Mouse (Mus musculus) forebrain, embryonic 11.5 days (tissue): ENCODE measurements around the gene Trip4. TPM values are rescaled to one million over a fixed set of nuclear protein-coding genes. Genes with fewer than 3 reads are reported as not detected.

ENCODE experiments used
- ATAC-seq: fragments of 200-750 bp; cut with Nextera tagmentation; replicated peaks from 2 replicates; pipeline ENCODE4 v1.8.0; 2017; ENCODE audit warnings: moderate TSS enrichment; ENCODE audit not compliant: low FRiP score
- DNase-seq: peaks from one replicate; pipeline ENCODE4 v3.0.0-alpha.2; 2017; ENCODE audit warnings: low spot score
- H3K27ac ChIP-seq: fragments of 300-500 bp; sonication (generic); 2 replicates; pipeline ENCODE4 v1.5.1; 2014; ENCODE audit warnings: low read depth, low read length
- H3K27me3 ChIP-seq: fragments of 300-500 bp; sonication (generic); 2 replicates; pipeline ENCODE4 v1.6.1; 2014; ENCODE audit warnings: mild to moderate bottlenecking, low read length, mixed read lengths; ENCODE audit not compliant: control insufficient read depth, insufficient read depth
- H3K36me3 ChIP-seq: fragments of 300-500 bp; sonication (generic); 2 replicates; pipeline ENCODE4 v1.6.1; 2014; ENCODE audit warnings: mild to moderate bottlenecking, low read length, moderate library complexity, mixed read lengths; ENCODE audit not compliant: control insufficient read depth, insufficient read depth
- H3K4me1 ChIP-seq: fragments of 300-500 bp; sonication (generic); replicated peaks from 2 replicates; pipeline ENCODE4 v1.6.1; 2014; ENCODE audit warnings: low read length, mixed read lengths; ENCODE audit not compliant: control insufficient read depth, insufficient read depth
- H3K4me2 ChIP-seq: fragments of 300-500 bp; sonication (generic); 2 replicates; pipeline ENCODE4 v1.6.1; 2014; ENCODE audit warnings: low read depth, mild to moderate bottlenecking, low read length, moderate library complexity, mixed read lengths; ENCODE audit not compliant: severe bottlenecking
- H3K4me3 ChIP-seq: fragments of 300-500 bp; sonication (generic); 2 replicates; pipeline ENCODE4 v1.5.1; 2014; ENCODE audit warnings: low read depth, low read length
- H3K9ac ChIP-seq: fragments of 300-500 bp; sonication (generic); 2 replicates; pipeline ENCODE4 v1.6.1; 2014; ENCODE audit warnings: low read length
- H3K9me3 ChIP-seq: fragments of 300-500 bp; sonication (generic); 2 replicates; pipeline ENCODE4 v1.6.1; 2016; ENCODE audit warnings: low read length, mixed read lengths; ENCODE audit not compliant: control insufficient read depth
- WGBS: fragments of 180-500 bp; shearing (Covaris S2); extraction: QIAGEN DNeasy Blood & Tissue Kit; methylation state at CpG from one replicate; pipeline ENCODE4 v1.1.7; 2014; 5-methylcytosine and 5-hydroxymethylcytosine counted together
- polyA plus RNA-seq: library from polyadenylated mRNA; unstranded; fragments of >200 nt; fragmentation: Nextera tagmentation; extraction: Ambion mirVana; gene quantifications from 2 replicates; pipeline ENCODE4 v1.2.1, GENCODE M21; 2014

The Trip4 gene
- polyA plus RNA-seq, 1 experiment from 2014 or later, result 38.9 TPM

DNA sequence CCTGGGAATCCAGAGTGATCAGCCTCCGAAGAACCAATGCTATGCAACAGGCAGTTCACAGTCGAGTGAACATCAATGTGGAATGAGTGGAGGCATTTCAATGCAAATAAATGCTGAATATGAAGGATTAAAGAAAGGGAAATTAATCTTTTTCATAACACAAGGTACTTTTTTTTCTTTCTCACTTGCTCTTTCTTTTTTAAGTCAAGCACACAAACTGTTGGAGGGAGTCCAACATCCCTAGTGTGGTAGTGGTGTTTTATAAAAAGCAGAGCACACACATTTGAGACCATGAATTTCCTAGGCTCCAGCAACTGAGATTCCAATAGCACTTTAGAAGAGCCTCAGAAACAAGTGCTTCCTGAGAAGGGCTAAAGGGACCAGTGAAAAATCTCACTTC, 76.6 kb downstream of the Trip4 start:
- peak overlapping the region; percentile 89 for H3K27ac ChIP-seq
- H3K4me1 ChIP-seq, result peaks cover 19% of the 10 kb centered on the region
- 10% methylated on average over 2 of the region's 2 CpGs for WGBS
- H3K9ac ChIP-seq, result no peak overlapping the region
- no peaks in the 10 kb centered on the region for H3K27me3 ChIP-seq
- no peaks in the 10 kb centered on the region for H3K9me3 ChIP-seq
- DNase-seq (no peak), ATAC-seq (no peak)
- peak overlapping the region; percentile 33; the same call in 1 of the 2 replicates for H3K4me2 ChIP-seq
- H3K4me3 ChIP-seq, result no peak overlapping the region
- H3K36me3 ChIP-seq, result no peaks in the 10 kb centered on the region

- no peaks in the 10 kb centered on the region for H3K36me3 ChIP-seq
- 32% methylated on average over 4 of the region's 4 CpGs for WGBS
- H3K4me2 ChIP-seq, result no peak overlapping the region
- no peak overlapping the region for H3K4me3 ChIP-seq
- no peak for ATAC-seq
- H3K4me1 ChIP-seq, result peaks cover 19% of the 10 kb centered on the region
- peak overlapping the region; percentile 89 for H3K27ac ChIP-seq
- no peak for DNase-seq
- H3K9ac ChIP-seq, result no peak overlapping the region
- H3K9me3 ChIP-seq, result no peaks in the 10 kb centered on the region
- no peaks in the 10 kb centered on the region for H3K27me3 ChIP-seq
Measured at GRCm38 (mm10) chr9:65831164-65831563, 77.4 kb downstream of the Trip4 start.

DNA sequence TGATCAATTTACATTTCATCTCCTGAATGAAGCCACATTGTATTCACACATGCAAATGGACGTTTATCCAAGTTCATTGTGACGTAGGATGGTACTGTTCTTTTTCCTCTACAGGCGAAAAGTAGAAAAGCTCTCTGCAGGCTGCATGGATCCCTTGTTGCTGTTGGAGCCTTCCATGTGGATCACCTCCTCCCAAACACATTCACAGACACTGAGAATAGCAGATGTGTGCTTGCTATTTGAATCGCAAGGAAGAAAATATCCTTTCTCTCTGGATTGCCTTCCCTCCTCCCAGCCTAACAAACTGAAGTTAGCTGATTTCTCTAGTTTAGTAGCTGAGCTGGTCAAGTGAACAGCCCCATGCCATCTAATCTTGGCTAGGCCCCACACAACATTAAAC, 78.3 kb downstream of the Trip4 start:
- ATAC-seq (no peak), DNase-seq (no peak)
- H3K27ac ChIP-seq, result no peak overlapping the region
- H3K4me3 ChIP-seq, result no peak overlapping the region
- 70% methylated on average over 4 of the region's 4 CpGs for WGBS
- H3K27me3 ChIP-seq, result no peaks in the 10 kb centered on the region
- no peak overlapping the region for H3K4me2 ChIP-seq
- no peaks in the 10 kb centered on the region for H3K9me3 ChIP-seq
- H3K4me1 ChIP-seq, result peaks cover 19% of the 10 kb centered on the region
- H3K9ac ChIP-seq, result no peak overlapping the region
- H3K36me3 ChIP-seq, result no peaks in the 10 kb centered on the region

DNA sequence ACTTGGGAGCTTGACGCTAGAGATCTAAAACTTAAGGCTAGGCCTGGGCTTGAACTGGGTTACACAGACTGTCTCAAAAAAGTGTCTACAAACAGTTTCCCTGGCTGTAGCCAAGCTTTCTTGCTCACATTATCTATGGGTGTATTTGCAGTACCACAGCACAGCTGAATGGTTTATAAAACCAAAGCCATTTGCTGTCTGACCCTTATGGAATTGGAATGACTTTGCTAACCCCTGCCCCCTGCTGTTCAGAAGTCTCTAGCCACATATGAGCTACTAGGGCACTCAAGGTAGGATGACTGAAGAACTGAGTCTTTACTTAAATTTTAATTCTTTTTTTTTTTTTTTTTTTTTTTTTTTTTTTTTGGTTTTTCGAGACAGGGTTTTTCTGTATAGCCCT, 79.2 kb downstream of the Trip4 start:
- no peak overlapping the region for H3K4me2 ChIP-seq
- no peak overlapping the region for H3K4me3 ChIP-seq
- no peak overlapping the region for H3K27ac ChIP-seq
- no peaks in the 10 kb centered on the region for H3K36me3 ChIP-seq
- no peaks in the 10 kb centered on the region for H3K9me3 ChIP-seq
- H3K9ac ChIP-seq, result no peak overlapping the region
- WGBS, result 91% methylated on average over 1 of the region's 2 CpGs
- DNase-seq (no peak), ATAC-seq (no peak)
- H3K27me3 ChIP-seq, result no peaks in the 10 kb centered on the region
- peaks cover 20% of the 10 kb centered on the region for H3K4me1 ChIP-seq

GRCm38 (mm10) chr9:65828511-65828910, 80.1 kb downstream of the Trip4 start:
- ATAC-seq, result no peak
- Histone ChIP-seq H3K9ac (peak overlapping the region; percentile 99), H3K27me3 (no peaks in the 10 kb centered on the region), H3K4me2 (peak overlapping the region; percentile 55), H3K4me1 (peaks cover 20% of the 10 kb centered on the region), H3K27ac (no peak overlapping the region), H3K4me3 (peak overlapping the region; percentile 93; the same call in 1 of the 2 replicates), H3K9me3 (no peaks in the 10 kb centered on the region), H3K36me3 (no peaks in the 10 kb centered on the region)
- WGBS, result 41% methylated on average over 3 of the region's 3 CpGs
- no peak for DNase-seq

DNA sequence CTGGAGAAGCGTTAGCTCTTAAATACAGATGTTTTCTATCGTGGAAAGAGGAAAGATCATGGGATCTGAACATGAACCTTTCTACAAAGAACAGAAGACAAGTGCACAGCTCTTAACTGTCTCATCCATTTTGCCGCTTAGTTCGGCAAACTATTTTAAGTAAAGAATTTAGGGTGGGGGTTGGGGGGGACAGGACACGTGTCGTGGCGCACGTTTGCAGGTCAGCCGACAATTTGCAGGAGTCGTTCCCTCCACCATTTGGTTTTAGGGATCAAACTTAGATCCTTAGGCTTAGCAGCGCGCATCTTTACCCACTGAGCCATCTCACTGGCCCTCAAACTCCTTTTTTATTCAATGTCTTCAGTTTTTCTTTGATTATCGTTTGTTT, 80.6 kb downstream of the Trip4 start:
- Histone ChIP-seq H3K4me2 (peak overlapping the region; percentile 55), H3K9me3 (no peaks in the 10 kb centered on the region), H3K4me1 (peaks cover 18% of the 10 kb centered on the region), H3K27ac (peak overlapping the region; percentile 99), H3K36me3 (no peaks in the 10 kb centered on the region), H3K27me3 (no peaks in the 10 kb centered on the region), H3K9ac (peak overlapping the region; percentile 99), H3K4me3 (peak overlapping the region; percentile 93)
- peak; percentile 51 for DNase-seq
- ATAC-seq, result no peak
- WGBS, result 2% methylated on average over 13 of the region's 13 CpGs

GRCm38 (mm10) chr9:65827344-65828015, 81.1 kb downstream of the Trip4 start, which contains the start of gene Zfp609:
TSS of gene Zfp609 (minus strand) at chr9:65827564.
- peak within 1 kb of the TSS; percentile 99 for H3K9ac ChIP-seq
- H3K4me1 ChIP-seq, result peaks cover 16% of the 10 kb centered on the region
- H3K4me3 ChIP-seq, result peak within 1 kb of the TSS; percentile 93
- peak within 1 kb of the TSS; percentile 99 for H3K27ac ChIP-seq
- DNase-seq (peak; percentile 98), ATAC-seq (peak; percentile 83)
- no peaks in the 10 kb centered on the region for H3K36me3 ChIP-seq
- no peaks in the 10 kb centered on the region for H3K27me3 ChIP-seq
- peak within 1 kb of the TSS; percentile 63 for H3K4me2 ChIP-seq
- 0% methylated on average over 38 of the region's 76 CpGs for WGBS
- no peaks in the 10 kb centered on the region for H3K9me3 ChIP-seq

- H3K4me2 ChIP-seq, result peak overlapping the region; percentile 63
- H3K9ac ChIP-seq, result peak overlapping the region; percentile 99
- DNase-seq, result no peak
- H3K4me3 ChIP-seq, result peak overlapping the region; percentile 93
- H3K27ac ChIP-seq, result peak overlapping the region; percentile 99
- H3K4me1 ChIP-seq, result peaks cover 14% of the 10 kb centered on the region
- H3K27me3 ChIP-seq, result no peaks in the 10 kb centered on the region
- no peaks in the 10 kb centered on the region for H3K9me3 ChIP-seq
- H3K36me3 ChIP-seq, result no peaks in the 10 kb centered on the region
- WGBS, result under 1% methylated on average over 30 of the region's 31 CpGs
- peak; percentile 45 for ATAC-seq
Measured at GRCm38 (mm10) chr9:65826588-65827343, 81.8 kb downstream of the Trip4 start.
